Mouse (Mus musculus): ENCODE results near the gene Kif1b. TPM values are rescaled to one million over a fixed set of nuclear protein-coding genes. Genes with fewer than 3 reads are reported as not detected.

The Kif1b gene
- polyA plus RNA-seq, 1 experiment from 2014 or later = 34.4 TPM

DNA sequence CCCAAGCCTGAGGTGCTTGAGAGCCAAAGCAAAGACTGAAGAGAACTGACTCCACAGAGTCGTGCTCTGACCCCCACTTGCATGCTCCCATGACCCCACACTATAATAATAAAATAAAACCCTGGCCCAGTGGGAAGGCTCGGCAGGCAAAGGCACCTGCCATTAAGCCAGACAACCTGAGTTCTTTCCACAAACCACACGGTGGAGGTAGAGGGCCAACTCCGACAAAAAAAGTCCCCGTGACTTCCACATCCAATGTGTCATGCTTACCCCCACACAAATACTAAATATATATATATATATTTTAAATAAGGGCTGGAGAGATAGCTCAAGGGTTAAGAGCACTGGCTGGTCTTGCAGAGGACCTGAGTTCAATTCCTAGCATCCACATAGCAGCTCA lies 143.3 kb downstream of the Kif1b start:
- H3K27ac ChIP-seq (ENCODE audit: low read depth) = no peak overlapping the region
- no peaks in the 10 kb centered on the region for H3K9me3 ChIP-seq (ENCODE audit: control insufficient read depth, low read length)
- peaks cover 49% of the 10 kb centered on the region for H3K36me3 ChIP-seq (ENCODE audit: control insufficient read depth, insufficient read depth, low read length)
- H3K9ac ChIP-seq (ENCODE audit: low read length) = no peak overlapping the region
- no peaks in the 10 kb centered on the region for H3K27me3 ChIP-seq (replicated peaks; ENCODE audit: control insufficient read depth, insufficient read depth, low read length)
- no peak overlapping the region for H3K4me2 ChIP-seq (ENCODE audit: low read length)
- WGBS = 71% methylated on average over 5 of the region's 5 CpGs
- ATAC-seq (replicated peaks; ENCODE audit: low FRiP score, low TSS enrichment, low read depth) (no peak), DNase-seq (ENCODE audit: low spot score) (no peak)
- H3K4me3 ChIP-seq (ENCODE audit: low read depth, low read length) = no peak overlapping the region
- H3K4me1 ChIP-seq (replicated peaks; ENCODE audit: control insufficient read depth, insufficient read depth, low read length) = peaks cover 7% of the 10 kb centered on the region; the same call in 1 of the 2 replicates

GRCm38 (mm10) chr4:149163196-149163595 lies 144.3 kb downstream of the Kif1b start:
- ATAC-seq (replicated peaks; ENCODE audit: low FRiP score, low TSS enrichment, low read depth) (no peak), DNase-seq (ENCODE audit: low spot score) (no peak)
- 70% methylated on average over 1 of the region's 1 CpGs for WGBS
- H3K36me3 ChIP-seq (ENCODE audit: control insufficient read depth, insufficient read depth, low read length) = peaks cover 58% of the 10 kb centered on the region
- H3K4me2 ChIP-seq (ENCODE audit: low read length) = no peak overlapping the region
- no peak overlapping the region for H3K9ac ChIP-seq (ENCODE audit: low read length)
- no peak overlapping the region for H3K27ac ChIP-seq (ENCODE audit: low read depth)
- H3K4me1 ChIP-seq (replicated peaks; ENCODE audit: control insufficient read depth, insufficient read depth, low read length) = peaks cover 7% of the 10 kb centered on the region; the same call in 1 of the 2 replicates
- H3K27me3 ChIP-seq (replicated peaks; ENCODE audit: control insufficient read depth, insufficient read depth, low read length) = no peaks in the 10 kb centered on the region
- no peak overlapping the region for H3K4me3 ChIP-seq (ENCODE audit: low read depth, low read length)
- H3K9me3 ChIP-seq (ENCODE audit: control insufficient read depth, low read length) = no peaks in the 10 kb centered on the region

DNA sequence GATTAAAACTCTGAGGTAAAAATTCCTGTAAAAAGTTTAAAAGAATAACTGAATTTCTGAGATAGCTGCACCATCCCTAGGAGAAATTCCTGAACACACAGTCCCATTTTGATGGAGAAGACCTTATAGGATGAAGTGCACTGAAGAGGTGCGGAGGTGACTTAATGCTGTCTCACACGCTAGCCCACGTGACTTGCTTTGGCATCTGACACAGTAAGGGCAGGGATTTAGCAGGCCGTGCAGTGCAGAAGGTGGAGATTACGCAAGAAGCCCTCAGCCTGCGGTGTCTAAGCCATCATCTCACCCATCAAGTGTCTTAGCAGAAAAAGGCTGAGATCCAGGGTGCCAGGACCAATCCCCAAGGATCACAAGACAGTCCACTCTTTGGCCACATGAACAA lies 146.3 kb downstream of the Kif1b start:
- H3K4me2 ChIP-seq (ENCODE audit: low read length) = no peak overlapping the region
- no peak overlapping the region for H3K4me3 ChIP-seq (ENCODE audit: low read depth, low read length)
- H3K4me1 ChIP-seq (replicated peaks; ENCODE audit: control insufficient read depth, insufficient read depth, low read length) = peaks cover 7% of the 10 kb centered on the region; the same call in 1 of the 2 replicates
- H3K9ac ChIP-seq (ENCODE audit: low read length) = no peak overlapping the region
- WGBS = 90% methylated on average over 6 of the region's 6 CpGs
- DNase-seq (ENCODE audit: low spot score) (no peak), ATAC-seq (replicated peaks; ENCODE audit: low FRiP score, low TSS enrichment, low read depth) (no peak)
- H3K27ac ChIP-seq (ENCODE audit: low read depth) = no peak overlapping the region
- no peaks in the 10 kb centered on the region for H3K9me3 ChIP-seq (ENCODE audit: control insufficient read depth, low read length)
- H3K36me3 ChIP-seq (ENCODE audit: control insufficient read depth, insufficient read depth, low read length) = peaks cover 79% of the 10 kb centered on the region
- H3K27me3 ChIP-seq (replicated peaks; ENCODE audit: control insufficient read depth, insufficient read depth, low read length) = no peaks in the 10 kb centered on the region

DNA sequence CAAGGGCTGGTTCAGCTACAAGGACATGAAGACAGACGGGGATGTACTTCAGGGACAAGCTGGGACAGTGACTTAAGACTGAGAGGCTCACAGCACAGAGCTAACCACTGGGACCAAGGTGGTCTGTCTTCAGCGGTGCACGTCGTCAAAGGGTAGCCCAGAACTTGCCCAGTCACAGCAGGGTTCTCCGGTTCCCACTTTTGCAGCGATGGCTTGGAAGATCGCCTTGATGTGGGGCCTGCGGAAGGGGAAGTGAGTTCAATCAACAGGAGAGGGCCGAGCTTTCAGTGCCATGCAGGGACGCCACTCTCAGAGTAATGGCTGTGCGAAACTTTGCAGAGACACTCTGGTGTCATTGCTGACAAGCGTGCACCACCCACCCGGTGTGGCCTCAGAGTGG lies 147.6 kb downstream of the Kif1b start:
- Histone ChIP-seq H3K9ac (ENCODE audit: low read length) (no peak overlapping the region), H3K9me3 (ENCODE audit: control insufficient read depth, low read length) (no peaks in the 10 kb centered on the region), H3K4me2 (ENCODE audit: low read length) (no peak overlapping the region), H3K4me3 (ENCODE audit: low read depth, low read length) (no peak overlapping the region), H3K36me3 (ENCODE audit: control insufficient read depth, insufficient read depth, low read length) (peaks cover 90% of the 10 kb centered on the region), H3K27me3 (replicated peaks; ENCODE audit: control insufficient read depth, insufficient read depth, low read length) (no peaks in the 10 kb centered on the region), H3K4me1 (replicated peaks; ENCODE audit: control insufficient read depth, insufficient read depth, low read length) (no peaks in the 10 kb centered on the region), H3K27ac (ENCODE audit: low read depth) (no peak overlapping the region)
- DNase-seq (ENCODE audit: low spot score) = no peak
- 87% methylated on average over 13 of the region's 13 CpGs for WGBS
- ATAC-seq (replicated peaks; ENCODE audit: low FRiP score, low TSS enrichment, low read depth) = no peak

GRCm38 (mm10) chr4:149159203-149159602 lies 148.3 kb downstream of the Kif1b start:
- Histone ChIP-seq H3K4me3 (ENCODE audit: low read depth, low read length) (no peak overlapping the region), H3K27me3 (replicated peaks; ENCODE audit: control insufficient read depth, insufficient read depth, low read length) (no peaks in the 10 kb centered on the region), H3K9ac (ENCODE audit: low read length) (no peak overlapping the region), H3K27ac (ENCODE audit: low read depth) (no peak overlapping the region), H3K4me2 (ENCODE audit: low read length) (no peak overlapping the region), H3K4me1 (replicated peaks; ENCODE audit: control insufficient read depth, insufficient read depth, low read length) (no peaks in the 10 kb centered on the region), H3K36me3 (ENCODE audit: control insufficient read depth, insufficient read depth, low read length) (peaks cover 90% of the 10 kb centered on the region), H3K9me3 (ENCODE audit: control insufficient read depth, low read length) (no peaks in the 10 kb centered on the region)
- DNase-seq (ENCODE audit: low spot score) (no peak), ATAC-seq (replicated peaks; ENCODE audit: low FRiP score, low TSS enrichment, low read depth) (no peak)
- 93% methylated on average over 2 of the region's 2 CpGs for WGBS

- Histone ChIP-seq H3K9me3 (ENCODE audit: control insufficient read depth, low read length) (no peaks in the 10 kb centered on the region), H3K9ac (ENCODE audit: low read length) (no peak overlapping the region), H3K4me2 (ENCODE audit: low read length) (no peak overlapping the region), H3K27ac (ENCODE audit: low read depth) (no peak overlapping the region), H3K36me3 (ENCODE audit: control insufficient read depth, insufficient read depth, low read length) (peaks cover 96% of the 10 kb centered on the region), H3K27me3 (replicated peaks; ENCODE audit: control insufficient read depth, insufficient read depth, low read length) (no peaks in the 10 kb centered on the region), H3K4me1 (replicated peaks; ENCODE audit: control insufficient read depth, insufficient read depth, low read length) (no peaks in the 10 kb centered on the region), H3K4me3 (ENCODE audit: low read depth, low read length) (no peak overlapping the region)
- WGBS = 83% methylated on average over 8 of the region's 8 CpGs
- ATAC-seq (replicated peaks; ENCODE audit: low FRiP score, low TSS enrichment, low read depth) (no peak), DNase-seq (ENCODE audit: low spot score) (no peak)
Measured at GRCm38 (mm10) chr4:149157415-149157973, 150.0 kb downstream of the Kif1b start.

DNA sequence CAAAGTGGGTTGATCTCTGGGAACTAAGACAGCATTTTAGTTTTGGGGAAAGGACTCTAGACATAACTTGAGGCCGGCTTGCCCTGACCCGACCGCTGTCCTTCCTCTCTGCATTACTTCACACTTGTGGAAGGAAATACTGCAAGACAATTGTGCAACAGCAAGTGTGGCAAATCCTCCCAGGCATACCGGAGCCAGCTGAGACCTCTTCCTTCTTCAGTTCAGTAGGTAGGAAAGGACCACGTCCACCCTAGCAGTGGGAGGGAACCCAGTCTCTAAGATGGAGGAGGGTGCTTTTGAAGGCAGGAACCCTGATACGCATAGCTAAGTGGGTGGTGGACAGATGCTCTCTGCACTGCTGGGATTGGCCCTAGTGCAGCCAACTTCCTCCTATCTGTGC lies 151.8 kb downstream of the Kif1b start:
- no peak for ATAC-seq (replicated peaks; ENCODE audit: low FRiP score, low TSS enrichment, low read depth)

GRCm38 (mm10) chr4:149154859-149155258 lies 152.6 kb downstream of the Kif1b start:
- ATAC-seq (replicated peaks; ENCODE audit: low FRiP score, low TSS enrichment, low read depth) (no peak), DNase-seq (ENCODE audit: low spot score) (no peak)
- no peaks in the 10 kb centered on the region for H3K4me1 ChIP-seq (replicated peaks; ENCODE audit: control insufficient read depth, insufficient read depth, low read length)
- H3K27me3 ChIP-seq (replicated peaks; ENCODE audit: control insufficient read depth, insufficient read depth, low read length) = no peaks in the 10 kb centered on the region
- H3K27ac ChIP-seq (ENCODE audit: low read depth) = no peak overlapping the region
- no peak overlapping the region for H3K9ac ChIP-seq (ENCODE audit: low read length)
- H3K4me2 ChIP-seq (ENCODE audit: low read length) = no peak overlapping the region
- no peak overlapping the region for H3K4me3 ChIP-seq (ENCODE audit: low read depth, low read length)
- 97% methylated on average over 7 of the region's 7 CpGs for WGBS
- no peaks in the 10 kb centered on the region for H3K9me3 ChIP-seq (ENCODE audit: control insufficient read depth, low read length)
- peaks cover 100% of the 10 kb centered on the region for H3K36me3 ChIP-seq (ENCODE audit: control insufficient read depth, insufficient read depth, low read length)

More for the DNA sequence above, 151.8 kb downstream of the Kif1b start:
- Histone ChIP-seq H3K4me1 (replicated peaks; ENCODE audit: control insufficient read depth, insufficient read depth, low read length) (no peaks in the 10 kb centered on the region), H3K4me2 (ENCODE audit: low read length) (no peak overlapping the region), H3K27me3 (replicated peaks; ENCODE audit: control insufficient read depth, insufficient read depth, low read length) (no peaks in the 10 kb centered on the region), H3K9ac (ENCODE audit: low read length) (no peak overlapping the region), H3K36me3 (ENCODE audit: control insufficient read depth, insufficient read depth, low read length) (peaks cover 99% of the 10 kb centered on the region), H3K4me3 (ENCODE audit: low read depth, low read length) (no peak overlapping the region), H3K9me3 (ENCODE audit: control insufficient read depth, low read length) (no peaks in the 10 kb centered on the region), H3K27ac (ENCODE audit: low read depth) (no peak overlapping the region)
- WGBS = 92% methylated on average over 6 of the region's 6 CpGs
- no peak for DNase-seq (ENCODE audit: low spot score)

- no peak overlapping the region for H3K4me3 ChIP-seq (ENCODE audit: low read depth, low read length)
- no peak for DNase-seq (ENCODE audit: low spot score)
- H3K9me3 ChIP-seq (ENCODE audit: control insufficient read depth, low read length) = no peaks in the 10 kb centered on the region
- H3K36me3 ChIP-seq (ENCODE audit: control insufficient read depth, insufficient read depth, low read length) = peaks cover 67% of the 10 kb centered on the region
- no peaks in the 10 kb centered on the region for H3K4me1 ChIP-seq (replicated peaks; ENCODE audit: control insufficient read depth, insufficient read depth, low read length)
- no peak overlapping the region for H3K9ac ChIP-seq (ENCODE audit: low read length)
- no peak overlapping the region for H3K4me2 ChIP-seq (ENCODE audit: low read length)
- 93% methylated on average over 11 of the region's 11 CpGs for WGBS
- no peak overlapping the region for H3K27ac ChIP-seq (ENCODE audit: low read depth)
- H3K27me3 ChIP-seq (replicated peaks; ENCODE audit: control insufficient read depth, insufficient read depth, low read length) = no peaks in the 10 kb centered on the region
- no peak for ATAC-seq (replicated peaks; ENCODE audit: low FRiP score, low TSS enrichment, low read depth)
Measured at GRCm38 (mm10) chr4:149150721-149151120, 156.8 kb downstream of the Kif1b start.
